Mouse (Mus musculus) brain, embryonic 14.5 days (tissue): ENCODE results near the gene Hmcn1.

ENCODE experiments used
- CTCF ChIP-seq: fragments of 200-500 bp; IDR thresholded peaks from 2 replicates; pipeline ENCODE4 v1.5.1; 2012; ENCODE audit warnings: inconsistent platforms, mild to moderate bottlenecking, moderate library complexity, borderline replicate concordance; ENCODE audit not compliant: insufficient read depth, insufficient read length; ENCODE audit errors: extremely low read depth
- POLR2A ChIP-seq: fragments of 200-500 bp; IDR thresholded peaks from 2 replicates; pipeline ENCODE4 v1.6.1; 2012; ENCODE audit warnings: mild to moderate bottlenecking, inconsistent platforms, borderline replicate concordance; ENCODE audit not compliant: poor library complexity, insufficient read depth, insufficient read length, severe bottlenecking; ENCODE audit errors: extremely low read depth

- no peak for TF ChIP-seq CTCF
- no peak for TF ChIP-seq POLR2A
Observed at GRCm38 (mm10) chr1:150893677-150894188, 99.5 kb downstream of the Hmcn1 start.
